Mouse (Mus musculus): Measurements from ENCODE around the gene Jph3.

Jph3 gene

DNA sequence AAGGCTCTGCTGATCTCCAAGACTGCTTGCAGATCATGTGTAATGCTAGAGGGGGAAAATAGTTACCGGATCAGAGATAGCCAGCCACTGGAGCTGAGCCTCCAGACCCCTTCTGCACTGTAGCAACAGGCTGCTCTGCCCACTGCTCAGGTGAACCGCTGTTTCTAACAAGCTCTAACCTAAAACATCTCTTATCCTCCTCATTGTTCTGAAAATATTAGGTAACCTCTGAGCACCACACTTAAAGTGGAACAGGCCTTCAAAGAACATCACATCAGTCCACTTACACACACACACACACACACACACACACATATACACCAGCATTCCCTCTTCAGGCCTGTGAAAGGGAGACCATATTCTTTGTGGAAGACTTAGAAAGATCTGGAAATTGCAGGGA lies 102.6 kb downstream of the Jph3 start:
- no peak for DNase-seq (ENCODE audit: low spot score in 2 of 2)

DNA sequence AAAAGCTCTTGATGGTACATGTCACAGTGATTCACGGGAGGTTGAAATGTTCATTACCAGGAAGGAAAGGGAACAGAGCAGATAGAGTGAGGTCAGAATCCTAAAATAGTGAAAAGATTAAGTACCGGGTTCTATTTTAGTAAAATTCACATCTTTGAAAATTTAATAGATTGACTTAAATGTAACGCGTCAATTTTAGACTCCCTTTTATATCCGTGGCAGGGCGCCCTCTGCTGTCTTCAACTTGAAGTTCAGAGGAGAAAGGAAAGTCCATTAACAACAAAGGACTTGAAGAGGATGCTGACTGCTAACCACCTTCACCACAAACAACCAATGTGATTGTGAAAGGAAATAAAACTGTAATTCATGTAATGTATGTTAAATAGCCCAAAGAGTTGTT lies 103.1 kb downstream of the Jph3 start:
- peak in 1 of 2 experiments; percentile 89 for DNase-seq (ENCODE audit: low spot score in 2 of 2)

GRCm38 (mm10) chr8:121841242-121841641 lies 111.8 kb downstream of the Jph3 start:
- peak in 1 of 2 experiments; percentile 82 for DNase-seq (ENCODE audit: low spot score in 2 of 2)

- DNase-seq (ENCODE audit: low spot score in 2 of 2), result no peak
Observed at GRCm38 (mm10) chr8:121842064-121842955, 112.9 kb downstream of the Jph3 start.

GRCm38 (mm10) chr8:121843184-121843733 lies 113.8 kb downstream of the Jph3 start:
- no peak for DNase-seq (ENCODE audit: low spot score in 2 of 2)

All from left cerebral cortex, adult 9 months (tissue).